Mouse (Mus musculus) megakaryocyte, embryonic 14.5 days (primary cell): Measurements from ENCODE around the gene Tmem125. TPM values are rescaled to one million over a fixed set of nuclear protein-coding genes. Genes with fewer than 3 reads are reported as not detected.
"Not testable (repeated sequence)": the region's sequence is repeated elsewhere in the genome, so short reads cannot be mapped to it uniquely, and the experiment has no call there.

Experiments
- H3K27me3 ChIP-seq: replicated peaks from 2 replicates; pipeline ENCODE3; 2012; ENCODE audit warnings: inconsistent platforms
- H3K36me3 ChIP-seq: replicated peaks from 2 replicates; pipeline ENCODE3; 2012; ENCODE audit warnings: low read length, inconsistent platforms, mixed read lengths
- H3K4me1 ChIP-seq: 2 replicates; pipeline ENCODE4 v1.6.1; 2012; ENCODE audit warnings: inconsistent platforms
- H3K4me3 ChIP-seq: replicated peaks from 2 replicates; pipeline ENCODE3; 2012; ENCODE audit warnings: moderate library complexity, mild to moderate bottlenecking, inconsistent platforms
- H3K9me3 ChIP-seq: 2 replicates; pipeline ENCODE4 v1.6.1; 2012; ENCODE audit warnings: inconsistent platforms
- FLI1 ChIP-seq: IDR thresholded peaks from 2 replicates; pipeline ENCODE4 v1.6.1; 2012; ENCODE audit warnings: low read length, inconsistent platforms, mixed read lengths
- GATA1 ChIP-seq: IDR thresholded peaks from 3 replicates; pipeline ENCODE4 v1.6.1; 2012; ENCODE audit warnings: mixed read lengths, low read length, inconsistent platforms, borderline replicate concordance
- polyA plus RNA-seq: library from polyadenylated mRNA; stranded (reverse); fragments of >175 nt; gene quantifications from 2 replicates; pipeline ENCODE4 v1.2.3, GENCODE M21; 2012; ENCODE audit warnings: low replicate concordance; ENCODE audit not compliant: insufficient read depth

The Tmem125 gene
- polyA plus RNA-seq, 1 experiment: 0.22 TPM

- no peaks in the 10 kb centered on the region for H3K27me3 ChIP-seq
- no peaks in the 10 kb centered on the region for H3K9me3 ChIP-seq
- no peak for TF ChIP-seq GATA1
- TF ChIP-seq FLI1: no peak
- H3K4me3 ChIP-seq: no peak overlapping the region
- peaks cover 92% of the 10 kb centered on the region for H3K36me3 ChIP-seq
- peaks cover 56% of the 10 kb centered on the region for H3K4me1 ChIP-seq
Observed at GRCm38 (mm10) chr4:118522248-118522647, 21.6 kb downstream of the Tmem125 start.

GRCm38 (mm10) chr4:118518208-118518607, 25.6 kb downstream of the Tmem125 start:
- Histone ChIP-seq H3K4me1 (peaks cover 69% of the 10 kb centered on the region), H3K9me3 (no peaks in the 10 kb centered on the region), H3K4me3 (no peak overlapping the region), H3K36me3 (peaks cover 86% of the 10 kb centered on the region), H3K27me3 (no peaks in the 10 kb centered on the region)
- TF ChIP-seq FLI1: no peak
- no peak for TF ChIP-seq GATA1

GRCm38 (mm10) chr4:118517497-118518146, 26.2 kb downstream of the Tmem125 start:
- Histone ChIP-seq H3K27me3 (no peaks in the 10 kb centered on the region), H3K4me3 (no peak overlapping the region), H3K4me1 (peaks cover 69% of the 10 kb centered on the region), H3K9me3 (no peaks in the 10 kb centered on the region), H3K36me3 (peaks cover 84% of the 10 kb centered on the region)
- TF ChIP-seq FLI1 (no peak), GATA1 (no peak)

- no peak overlapping the region for H3K4me3 ChIP-seq
- TF ChIP-seq FLI1 (no peak), GATA1 (no peak)
- H3K4me1 ChIP-seq: peaks cover 64% of the 10 kb centered on the region
- no peaks in the 10 kb centered on the region for H3K9me3 ChIP-seq
- H3K27me3 ChIP-seq: no peaks in the 10 kb centered on the region
- peaks cover 84% of the 10 kb centered on the region for H3K36me3 ChIP-seq
Observed at GRCm38 (mm10) chr4:118516699-118517496, 26.9 kb downstream of the Tmem125 start.

- Histone ChIP-seq H3K4me3 (no peak overlapping the region), H3K27me3 (no peaks in the 10 kb centered on the region), H3K9me3 (no peaks in the 10 kb centered on the region), H3K36me3 (peaks cover 85% of the 10 kb centered on the region), H3K4me1 (peaks cover 14% of the 10 kb centered on the region)
- TF ChIP-seq FLI1 (no peak), GATA1 (no peak)
Observed at GRCm38 (mm10) chr4:118509050-118509449, 34.8 kb downstream of the Tmem125 start.

GRCm38 (mm10) chr4:118507171-118507570, 36.7 kb downstream of the Tmem125 start:
- H3K27me3 ChIP-seq, H3K4me3 ChIP-seq, H3K9me3 ChIP-seq: not testable (repeated sequence)
- H3K4me1 ChIP-seq: peaks cover 11% of the 10 kb centered on the region; the same call in 1 of the 2 replicates
- peaks cover 86% of the 10 kb centered on the region for H3K36me3 ChIP-seq

GRCm38 (mm10) chr4:118505551-118505950, 38.3 kb downstream of the Tmem125 start:
- Histone ChIP-seq H3K36me3 (peaks cover 86% of the 10 kb centered on the region), H3K4me3 (no peak overlapping the region), H3K4me1 (peaks cover 25% of the 10 kb centered on the region), H3K27me3 (no peaks in the 10 kb centered on the region), H3K9me3 (no peaks in the 10 kb centered on the region)
- TF ChIP-seq GATA1 (no peak), FLI1 (no peak)

GRCm38 (mm10) chr4:118500792-118501191, 43.1 kb downstream of the Tmem125 start:
- Histone ChIP-seq H3K9me3 (no peaks in the 10 kb centered on the region), H3K27me3 (no peaks in the 10 kb centered on the region), H3K4me3 (peak overlapping the region; percentile 62), H3K4me1 (peaks cover 49% of the 10 kb centered on the region), H3K36me3 (peaks cover 75% of the 10 kb centered on the region)
- TF ChIP-seq GATA1: no peak
- no peak for TF ChIP-seq FLI1

- no peaks in the 10 kb centered on the region for H3K27me3 ChIP-seq
- TF ChIP-seq GATA1 (no peak), FLI1 (no peak)
Observed at GRCm38 (mm10) chr4:118500171-118500724, 43.6 kb downstream of the Tmem125 start.

More at GRCm38 (mm10) chr4:118500171-118500724, 43.6 kb downstream of the Tmem125 start:
- H3K36me3 ChIP-seq: peaks cover 69% of the 10 kb centered on the region
- peaks cover 45% of the 10 kb centered on the region for H3K4me1 ChIP-seq
- no peak overlapping the region for H3K4me3 ChIP-seq
- no peaks in the 10 kb centered on the region for H3K9me3 ChIP-seq

Other genes with a start within 250 kb of the Tmem125 start
- 23.1 and 33.1 TPM in 2 replicates for gene Szt2, start 134.8 kb downstream of the Tmem125 start, polyA plus RNA-seq
- 12.6 and 39.3 TPM in 2 replicates for gene Med8, start 134.7 kb downstream of the Tmem125 start, polyA plus RNA-seq
- gene Elovl1, start 116.0 kb downstream of the Tmem125 start, polyA plus RNA-seq: 148 and 265 TPM in 2 replicates
- gene Cdc20, start 106.7 kb downstream of the Tmem125 start, polyA plus RNA-seq: 89.0 and 104 TPM in 2 replicates
- gene Mpl, start 86.5 kb downstream of the Tmem125 start, polyA plus RNA-seq: 425 and 2,158 TPM in 2 replicates
- 32.0 and 48.6 TPM in 2 replicates for gene Tie1, start 54.0 kb downstream of the Tmem125 start, polyA plus RNA-seq
- gene 2610528J11Rik, start 17.0 kb downstream of the Tmem125 start, polyA plus RNA-seq: 64.9 and 160 TPM in 2 replicates
- gene Cfap57, start 76.7 kb upstream of the Tmem125 start, polyA plus RNA-seq: not detected in 2 replicates
- 1.1 and 21.0 TPM in 2 replicates for gene Ebna1bp2, start 76.8 kb upstream of the Tmem125 start, polyA plus RNA-seq
- gene Olfr62, start 114.9 kb upstream of the Tmem125 start, polyA plus RNA-seq: 0.08 TPM in 1 of 2 replicates, not detected in the other
- gene Olfr1342, start 148.7 kb upstream of the Tmem125 start, polyA plus RNA-seq: not detected in 2 replicates
- gene Olfr1341, start 159.5 kb upstream of the Tmem125 start, polyA plus RNA-seq: not detected in 2 replicates
- not detected in 2 replicates for gene Olfr1340, start 176.1 kb upstream of the Tmem125 start, polyA plus RNA-seq
- gene Olfr1339, start 188.1 kb upstream of the Tmem125 start, polyA plus RNA-seq: not detected in 2 replicates
- 0.03 TPM in 1 of 2 replicates, not detected in the other for gene Olfr1338, start 214.7 kb upstream of the Tmem125 start, polyA plus RNA-seq
- gene Olfr1337, start 238.5 kb upstream of the Tmem125 start, polyA plus RNA-seq: not detected in 2 replicates